Mouse (Mus musculus) spleen, postnatal 14 days (tissue): ENCODE measurements around the gene Col11a2.
A peak's percentile ranks its signal among the peaks of the same experiment; 100 is the strongest.

Experiments
- DNase-seq, 2 experiments: peaks; one replicate each; pipeline ENCODE4 v3.0.0; 2021 to 2022; ENCODE audit warnings: low spot score in 2 of 2

Col11a2 gene

GRCm38 (mm10) chr17:34057224-34057623, 18.0 kb downstream of the Col11a2 start:
- no peak for DNase-seq

DNA sequence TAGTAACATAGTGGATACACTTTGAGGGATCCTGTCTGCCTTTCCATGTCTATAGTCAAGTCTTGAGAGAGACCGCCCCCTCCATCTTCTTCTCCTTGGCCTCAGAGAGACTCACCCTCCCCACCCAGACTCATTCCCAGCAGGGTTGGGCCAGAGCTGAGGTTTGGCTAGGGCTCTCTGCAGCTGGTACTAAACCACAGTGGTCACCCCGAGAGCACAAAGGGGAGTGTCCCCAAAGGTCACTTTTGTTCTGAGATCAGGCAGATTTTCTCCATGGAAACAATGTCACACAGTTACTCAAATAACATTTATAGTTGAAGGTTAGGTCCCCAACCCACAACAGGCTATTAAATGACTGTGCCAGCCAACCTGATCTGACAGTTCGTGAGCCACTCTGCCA, 29.6 kb downstream of the Col11a2 start:
- DNase-seq = no peak

- DNase-seq = no peak
These were observed 32.9 kb downstream of the Col11a2 start for GRCm38 (mm10) chr17:34072091-34072490.

DNA sequence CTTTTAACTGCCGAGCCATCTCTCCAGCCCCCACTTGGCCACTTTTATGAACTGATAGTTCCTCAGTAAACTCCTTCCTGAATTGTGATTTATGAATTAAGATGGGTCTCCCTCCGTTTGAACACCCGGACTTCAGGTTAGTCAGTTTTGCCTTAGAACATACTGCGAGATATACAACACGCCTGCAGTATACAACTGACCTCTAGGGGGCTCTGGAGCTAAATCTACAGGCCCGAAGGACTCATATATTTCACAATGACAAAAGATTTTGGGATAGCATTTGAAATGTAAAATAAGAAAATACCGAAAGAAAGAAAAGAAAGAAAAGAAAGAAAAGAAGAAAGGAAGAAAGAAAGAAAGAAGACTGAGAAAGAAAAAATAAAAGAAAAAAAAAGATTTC, 36.0 kb downstream of the Col11a2 start:
- DNase-seq = peak; percentile 43 to 71

DNA sequence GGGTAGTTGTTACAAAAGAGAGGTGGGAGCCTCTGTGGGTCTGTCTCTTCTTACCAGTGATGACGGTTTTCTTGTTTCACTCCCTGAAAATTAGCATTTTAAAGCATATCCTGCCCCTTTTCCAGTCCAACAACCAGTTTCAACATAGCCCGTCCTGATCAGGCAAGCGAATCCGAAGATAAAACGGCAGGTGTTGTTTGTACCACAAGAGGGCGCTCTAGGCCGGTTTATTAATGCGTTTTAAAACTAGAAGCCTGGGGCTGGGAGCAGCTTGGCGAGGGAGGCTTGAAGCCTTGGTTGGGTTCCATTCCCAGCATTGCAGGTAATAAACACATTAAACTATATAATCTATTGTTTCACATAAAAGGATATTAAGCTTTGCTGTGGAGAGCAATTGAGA, 38.3 kb downstream of the Col11a2 start:
- DNase-seq = peak; percentile 43 to 70

- no peak for DNase-seq
These were observed 38.9 kb downstream of the Col11a2 start for GRCm38 (mm10) chr17:34078148-34078547.

DNA sequence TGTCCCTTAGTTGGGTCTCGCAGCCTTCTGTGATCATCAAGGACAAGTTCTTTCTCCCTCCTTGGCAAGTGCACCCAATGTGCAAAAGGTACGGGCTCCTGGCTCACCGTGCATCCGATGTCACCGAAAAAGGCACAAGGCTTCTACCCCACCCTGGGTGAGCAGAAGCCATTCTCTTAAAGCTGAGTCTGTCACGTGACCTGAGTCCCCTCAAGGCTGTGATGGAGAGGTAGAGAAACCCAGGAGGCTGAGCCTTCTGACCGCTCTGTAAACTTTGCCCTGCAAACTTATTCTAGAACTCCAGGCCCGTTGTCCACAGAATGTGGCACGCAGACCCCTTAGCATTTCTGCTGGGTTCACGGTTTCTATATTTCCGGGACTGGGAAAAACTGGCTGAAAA, 39.8 kb downstream of the Col11a2 start:
- DNase-seq = no peak

DNA sequence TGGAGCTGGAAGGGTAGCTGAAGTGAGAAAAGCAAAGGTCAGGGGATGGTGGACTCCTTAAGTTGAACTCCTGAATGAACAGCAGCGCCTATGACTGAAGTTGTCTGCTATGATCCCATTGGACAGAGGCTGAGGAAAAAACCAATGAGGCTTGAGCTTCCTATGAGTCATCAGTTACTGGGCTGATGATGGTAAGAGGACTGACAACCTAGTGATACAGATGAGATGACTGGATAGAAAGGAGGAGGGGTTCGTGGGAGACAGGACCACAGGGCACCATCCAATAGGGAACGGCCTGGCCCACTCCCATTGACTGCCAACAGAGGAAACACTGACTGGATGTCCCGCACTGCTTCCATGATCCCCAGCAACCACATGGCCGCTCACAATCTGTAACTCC, 40.4 kb downstream of the Col11a2 start:
- DNase-seq = no peak

DNA sequence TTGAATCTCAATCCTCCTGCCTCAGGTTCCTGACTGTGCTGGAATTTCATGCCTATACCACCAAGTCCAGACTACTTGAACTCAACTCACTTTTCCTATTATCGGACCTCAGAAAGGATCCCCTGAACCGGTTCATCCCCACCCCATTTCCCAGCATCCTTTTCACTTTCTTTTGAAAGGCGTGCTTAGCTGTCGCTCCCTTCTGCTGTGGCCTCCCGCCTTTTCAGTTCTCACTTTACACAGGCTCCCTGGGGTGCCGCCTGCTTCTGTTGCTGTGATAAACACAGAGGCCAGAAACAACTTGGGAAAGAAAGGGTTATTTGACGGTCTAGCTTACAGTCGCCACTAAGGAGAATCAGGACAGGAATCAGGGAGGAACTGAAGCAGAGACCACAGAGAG, 43.9 kb downstream of the Col11a2 start:
- no peak for DNase-seq

DNA sequence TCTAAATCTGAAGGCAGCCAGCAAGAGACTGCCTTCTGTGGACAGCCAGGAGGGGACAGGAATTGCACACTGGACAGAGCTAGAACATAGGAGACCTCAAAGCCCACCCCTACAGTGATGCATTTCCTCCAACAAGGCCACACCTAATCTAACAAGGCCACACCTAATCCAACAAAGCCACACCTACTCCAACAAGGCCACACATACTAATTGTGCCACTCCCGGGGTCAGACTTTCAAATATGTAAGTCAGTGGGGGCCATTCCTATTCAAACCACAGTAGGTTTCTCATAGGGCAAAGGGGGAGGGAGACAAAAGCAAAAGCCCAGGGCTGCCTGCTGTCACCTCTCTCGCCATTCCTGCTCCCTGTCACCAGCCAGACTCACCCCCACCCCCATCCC, 48.1 kb downstream of the Col11a2 start:
- DNase-seq = no peak

- DNase-seq = no peak
These were observed 48.9 kb downstream of the Col11a2 start for GRCm38 (mm10) chr17:34088124-34088523.

DNA sequence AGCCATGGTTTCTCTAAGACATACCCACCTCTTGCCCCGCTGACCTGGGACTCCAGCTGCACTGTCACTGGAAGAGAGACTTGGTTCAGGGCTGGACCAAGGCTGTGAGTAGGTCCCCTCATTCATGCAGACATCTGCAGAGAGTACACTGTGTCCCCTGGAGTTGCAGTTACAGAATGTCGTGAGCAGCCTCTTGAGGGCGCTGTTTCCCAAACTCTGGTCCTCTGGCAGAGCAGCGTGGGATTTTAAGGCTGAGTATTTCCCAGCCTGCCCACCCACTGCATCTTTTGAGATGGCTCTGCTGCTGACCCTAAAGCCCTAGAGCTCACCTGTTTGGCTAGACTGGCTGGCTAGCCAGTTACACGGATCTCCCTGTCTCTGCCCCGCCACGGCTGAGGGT, 51.7 kb downstream of the Col11a2 start:
- DNase-seq = peak; percentile 29 to 52

DNA sequence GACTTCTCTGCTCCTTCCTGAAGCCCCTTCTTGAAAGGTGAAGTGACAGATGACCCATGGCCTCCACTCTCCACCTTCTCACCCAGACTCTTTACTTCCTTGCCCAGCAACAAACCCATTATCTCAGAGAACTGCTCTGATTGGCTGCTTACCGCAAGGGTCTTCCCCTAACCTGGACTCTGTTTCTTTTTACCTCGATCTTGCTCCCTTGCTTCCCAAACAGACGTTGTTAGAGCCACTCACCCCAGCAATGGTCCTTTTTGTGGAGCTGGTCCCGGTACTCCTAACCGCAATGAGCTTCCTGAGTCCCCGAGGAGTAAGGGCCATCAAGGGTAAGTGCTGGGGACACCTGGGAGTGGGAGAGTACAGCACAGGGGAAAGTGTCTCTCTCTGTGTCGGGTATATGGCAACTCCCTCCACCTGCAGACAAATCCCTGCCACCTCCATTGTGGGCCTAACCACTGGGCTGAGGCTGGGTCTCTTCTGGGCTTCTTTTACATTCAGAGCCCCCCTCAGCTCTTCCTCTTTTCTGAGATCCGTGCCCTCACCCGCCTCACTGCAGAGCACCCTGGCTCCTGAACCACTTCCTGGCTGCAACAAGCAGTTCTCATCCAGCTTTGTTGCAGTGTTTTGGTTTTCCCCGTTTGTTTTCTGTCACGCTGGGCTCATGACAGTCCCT, 53.1 kb downstream of the Col11a2 start, which contains the start of gene H2-Oa:
H2-Oa (plus strand) TSS at position 144 of the 679 bp plus-strand sequence.
- DNase-seq = peak in 1 of 2 experiments; percentile 25

- DNase-seq = no peak
These were observed 54.1 kb downstream of the Col11a2 start for GRCm38 (mm10) chr17:34093199-34093874.

DNA sequence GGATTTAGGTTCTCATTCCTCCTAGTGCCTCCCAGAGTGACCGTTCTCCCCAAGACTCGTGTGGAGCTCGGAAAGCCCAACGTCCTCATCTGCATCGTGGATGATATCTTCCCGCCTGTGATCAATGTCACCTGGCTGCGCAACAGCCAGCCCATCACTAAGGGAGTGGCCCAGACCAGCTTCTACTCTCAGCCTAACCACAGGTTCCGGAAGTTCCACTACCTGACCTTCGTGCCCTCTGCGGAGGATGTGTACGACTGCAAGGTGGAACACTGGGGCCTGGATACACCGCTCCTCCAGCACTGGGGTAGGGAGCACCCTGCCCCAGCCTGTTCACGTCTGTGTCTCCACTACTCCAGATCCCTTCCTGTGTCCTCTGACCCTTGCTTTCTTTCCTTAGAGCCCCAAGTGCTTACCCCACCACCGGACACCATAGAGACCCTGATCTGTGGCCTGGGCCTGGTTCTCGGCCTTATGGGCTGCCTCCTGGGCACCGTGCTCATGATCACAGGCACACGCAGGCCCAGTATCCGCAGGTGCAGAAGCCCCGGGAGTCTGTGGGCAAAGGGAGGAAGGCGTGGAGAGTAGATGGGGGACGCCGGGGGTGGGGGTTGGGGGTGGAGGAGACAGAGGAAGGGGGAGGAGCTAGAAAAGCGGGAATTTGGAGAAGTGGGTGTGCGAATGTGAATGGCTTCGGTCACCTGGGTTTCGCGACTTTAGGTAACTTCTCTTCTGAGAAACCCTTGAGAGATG, 55.2 kb downstream of the Col11a2 start:
- no peak for DNase-seq

GRCm38 (mm10) chr17:34096497-34097010, 57.3 kb downstream of the Col11a2 start:
- DNase-seq = no peak

GRCm38 (mm10) chr17:34097272-34097671, 58.0 kb downstream of the Col11a2 start:
- no peak for DNase-seq

- no peak for DNase-seq
These were observed 59.7 kb downstream of the Col11a2 start for GRCm38 (mm10) chr17:34098709-34099479.

GRCm38 (mm10) chr17:34099531-34099930, 60.3 kb downstream of the Col11a2 start:
- DNase-seq = no peak

GRCm38 (mm10) chr17:34101185-34101584, 61.9 kb downstream of the Col11a2 start:
- no peak for DNase-seq

DNA sequence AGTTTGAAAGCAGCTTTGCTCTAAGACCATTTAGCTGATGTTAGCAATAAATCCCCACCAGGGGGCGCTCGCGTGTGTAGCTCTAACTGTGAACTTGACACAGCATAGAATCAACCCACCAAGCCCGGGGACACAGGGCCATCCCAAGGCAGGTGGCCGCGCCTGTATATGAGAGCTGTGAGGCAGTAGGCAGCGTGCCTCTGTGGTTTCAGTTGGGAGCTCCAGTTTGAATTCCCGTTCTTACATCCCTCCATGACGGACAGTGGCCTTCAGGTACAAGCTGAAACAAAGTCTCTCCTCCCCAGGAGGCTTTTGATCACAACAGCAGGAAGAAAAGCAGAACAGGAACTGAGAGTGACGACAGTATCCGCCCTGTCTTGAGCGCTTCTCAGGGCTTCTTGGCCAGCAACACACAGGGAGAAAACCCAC, 62.4 kb downstream of the Col11a2 start:
- DNase-seq = peak; percentile 90 to 97

DNA sequence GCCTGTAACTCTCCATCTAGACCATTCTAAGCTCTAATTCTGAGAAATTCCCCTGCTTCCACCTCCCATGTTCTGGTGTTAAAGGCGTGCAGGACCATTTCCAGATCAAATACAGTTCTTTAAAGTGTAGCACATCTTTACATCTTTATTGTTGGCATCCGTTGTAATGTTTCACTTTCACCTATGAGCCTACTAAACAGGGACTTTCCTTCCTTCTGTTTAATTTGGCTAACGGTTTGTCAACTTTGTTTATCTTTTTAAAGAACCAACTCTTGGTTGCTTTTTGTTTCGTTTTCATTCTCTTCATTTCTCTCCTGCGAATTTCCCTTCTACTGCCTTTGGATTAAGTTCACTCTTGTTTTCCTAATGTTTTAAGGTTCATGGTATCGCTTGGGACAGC, 63.6 kb downstream of the Col11a2 start:
- DNase-seq = no peak
